Mouse (Mus musculus): Measurements from ENCODE around the gene Afmid. TPM values are rescaled to one million over a fixed set of nuclear protein-coding genes. Genes with fewer than 3 reads are reported as not detected.

Afmid gene
- polyA plus RNA-seq, 1 experiment = 17.7 TPM

DNA sequence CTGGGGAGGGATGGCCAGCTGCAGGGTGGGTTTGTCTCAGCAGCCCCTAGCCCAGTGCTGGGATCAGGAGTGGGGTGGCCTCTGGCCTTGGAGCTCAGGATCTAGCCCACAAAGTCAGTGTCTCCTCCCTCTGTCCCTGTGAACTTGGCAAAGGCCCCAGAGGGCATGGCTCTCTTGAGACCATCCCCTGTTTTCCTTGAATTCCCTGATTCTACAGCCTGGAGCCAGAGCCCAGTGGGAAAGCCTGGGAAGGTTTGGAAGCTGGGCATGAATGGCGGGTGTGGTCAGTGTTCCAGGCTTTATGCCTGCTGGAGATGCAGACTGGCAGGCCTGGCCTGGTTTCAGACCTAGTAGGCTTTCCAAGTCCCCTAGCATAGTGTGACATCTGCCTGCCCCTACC, 56.5 kb downstream of the Afmid start:
- no peak overlapping the region for H3K4me3 ChIP-seq (ENCODE audit: control insufficient read depth, insufficient read depth, low read length)
- peaks cover 62% of the 10 kb centered on the region for H3K4me1 ChIP-seq (replicated peaks; ENCODE audit: control insufficient read depth, insufficient read depth, low read length)
- no peaks in the 10 kb centered on the region for H3K36me3 ChIP-seq (ENCODE audit: control insufficient read depth, insufficient read depth, low read length)
- 89% methylated on average over 1 of the region's 1 CpGs for WGBS
- DNase-seq = no peak
- TF ChIP-seq CTCF (IDR thresholded peaks at IDR 0.05; ENCODE audit: borderline replicate concordance, control insufficient read depth, extremely low read depth, insufficient read depth, low read length, poor library complexity) (no peak), POLR2A (IDR thresholded peaks at IDR 0.05; ENCODE audit: control insufficient read depth, extremely low read depth, insufficient read depth, low read length, poor library complexity) (no peak)
- no peak overlapping the region for H3K27ac ChIP-seq (ENCODE audit: control insufficient read depth, insufficient read depth, low read length)
- no peaks in the 10 kb centered on the region for H3K27me3 ChIP-seq (ENCODE audit: control insufficient read depth, insufficient read depth, low read length)

GRCm38 (mm10) chr11:117886000-117886399, 60.3 kb downstream of the Afmid start:
- no peaks in the 10 kb centered on the region for H3K27me3 ChIP-seq (ENCODE audit: control insufficient read depth, insufficient read depth, low read length)
- H3K4me3 ChIP-seq (ENCODE audit: control insufficient read depth, insufficient read depth, low read length) = no peak overlapping the region
- no peak overlapping the region for H3K27ac ChIP-seq (ENCODE audit: control insufficient read depth, insufficient read depth, low read length)
- no peak for DNase-seq
- H3K4me1 ChIP-seq (replicated peaks; ENCODE audit: control insufficient read depth, insufficient read depth, low read length) = peaks cover 44% of the 10 kb centered on the region
- WGBS = 43% methylated on average over 5 of the region's 5 CpGs
- TF ChIP-seq POLR2A (IDR thresholded peaks at IDR 0.05; ENCODE audit: control insufficient read depth, extremely low read depth, insufficient read depth, low read length, poor library complexity) (no peak), CTCF (IDR thresholded peaks at IDR 0.05; ENCODE audit: borderline replicate concordance, control insufficient read depth, extremely low read depth, insufficient read depth, low read length, poor library complexity) (no peak)
- no peaks in the 10 kb centered on the region for H3K36me3 ChIP-seq (ENCODE audit: control insufficient read depth, insufficient read depth, low read length)

DNA sequence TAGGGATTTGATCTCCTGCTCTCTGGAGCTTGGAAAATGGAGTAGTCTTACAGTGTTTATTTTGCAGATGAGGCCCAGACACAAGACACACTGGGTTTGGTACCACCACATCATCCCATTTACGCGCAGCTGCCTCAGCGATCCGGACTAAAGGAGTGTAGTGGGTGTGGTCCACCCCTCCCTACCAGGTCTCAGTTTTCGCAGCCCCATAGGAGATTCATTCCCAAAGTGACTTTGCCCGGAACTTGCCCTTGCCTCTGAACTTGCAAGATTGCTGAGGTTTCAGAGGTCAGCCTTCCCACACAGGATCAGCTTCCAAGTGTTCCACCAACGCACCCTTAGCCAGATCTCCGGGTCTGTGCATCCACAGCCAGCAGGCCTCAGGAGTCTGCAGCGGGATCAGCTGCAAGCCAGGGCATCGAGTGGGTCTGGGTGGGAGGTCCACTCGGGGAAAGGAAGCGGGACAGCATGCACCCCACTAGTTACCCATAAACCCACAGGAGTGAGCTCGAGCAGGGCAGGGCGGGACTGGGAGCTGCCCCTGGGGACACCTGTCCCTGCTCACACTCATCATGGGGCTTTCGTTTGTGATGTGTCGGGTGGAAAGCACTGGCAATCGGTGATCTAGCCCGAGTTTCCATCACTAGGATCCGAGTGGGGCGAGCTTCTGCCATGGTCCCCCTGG, 62.6 kb downstream of the Afmid start:
- TF ChIP-seq CTCF (IDR thresholded peaks at IDR 0.05; ENCODE audit: borderline replicate concordance, control insufficient read depth, extremely low read depth, insufficient read depth, low read length, poor library complexity) = no peak
- TF ChIP-seq POLR2A (IDR thresholded peaks at IDR 0.05; ENCODE audit: control insufficient read depth, extremely low read depth, insufficient read depth, low read length, poor library complexity) = no peak
- Histone ChIP-seq H3K27me3 (ENCODE audit: control insufficient read depth, insufficient read depth, low read length) (no peaks in the 10 kb centered on the region), H3K27ac (ENCODE audit: control insufficient read depth, insufficient read depth, low read length) (no peak overlapping the region), H3K36me3 (ENCODE audit: control insufficient read depth, insufficient read depth, low read length) (no peaks in the 10 kb centered on the region), H3K4me3 (ENCODE audit: control insufficient read depth, insufficient read depth, low read length) (no peak overlapping the region), H3K4me1 (replicated peaks; ENCODE audit: control insufficient read depth, insufficient read depth, low read length) (peaks cover 44% of the 10 kb centered on the region)
- 89% methylated on average over 20 of the region's 20 CpGs for WGBS
- DNase-seq = no peak

DNA sequence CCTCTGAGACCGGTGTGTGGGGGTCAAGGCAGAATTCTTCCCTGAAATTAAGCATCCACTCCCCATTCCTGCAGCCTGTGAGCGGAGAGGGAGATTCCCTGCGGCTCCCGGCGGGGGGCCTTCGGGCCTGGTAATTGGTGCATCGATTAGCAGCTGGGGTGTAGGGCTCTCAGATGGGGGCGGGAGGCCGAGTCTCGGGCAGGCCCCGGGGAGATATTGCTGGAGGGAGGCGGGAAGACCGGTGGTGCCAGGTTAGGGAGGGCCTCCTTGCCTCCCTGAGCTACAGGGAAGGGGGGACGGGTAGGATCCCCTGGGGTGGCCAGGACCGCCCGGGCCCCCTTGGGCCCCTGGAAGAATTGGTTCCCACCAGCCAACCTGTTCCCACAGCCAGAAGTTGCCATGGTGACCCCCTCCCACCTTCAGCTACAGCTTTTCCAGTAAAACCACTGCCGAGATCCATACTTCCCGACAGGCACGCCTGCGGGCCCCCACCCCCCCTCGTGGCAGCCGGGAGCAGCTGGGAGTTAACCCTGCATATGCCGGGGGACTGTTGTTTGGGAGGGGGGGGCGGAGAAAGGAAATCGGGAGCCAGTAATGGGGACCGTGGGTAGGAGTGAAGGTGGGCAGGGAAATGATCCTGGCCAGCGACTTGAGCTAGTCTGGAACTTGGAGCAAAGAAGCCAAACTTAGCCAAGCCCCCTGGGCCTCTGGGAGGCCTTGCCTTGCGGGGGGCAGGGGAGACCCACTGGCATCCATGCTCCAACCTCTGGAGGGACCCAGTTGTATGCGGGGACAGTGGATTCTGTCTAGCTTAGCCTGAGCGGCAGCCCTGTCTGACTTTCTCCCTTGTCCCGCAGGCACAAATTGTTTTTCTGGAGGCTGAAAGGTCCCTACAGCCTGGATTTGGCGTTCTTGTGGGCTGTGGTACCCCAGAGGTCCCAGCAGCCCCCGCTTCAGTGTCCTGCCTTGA, 63.4 kb downstream of the Afmid start:
- Histone ChIP-seq H3K36me3 (ENCODE audit: control insufficient read depth, insufficient read depth, low read length) (no peaks in the 10 kb centered on the region), H3K4me3 (ENCODE audit: control insufficient read depth, insufficient read depth, low read length) (no peak overlapping the region), H3K27ac (ENCODE audit: control insufficient read depth, insufficient read depth, low read length) (no peak overlapping the region), H3K27me3 (ENCODE audit: control insufficient read depth, insufficient read depth, low read length) (no peaks in the 10 kb centered on the region), H3K4me1 (replicated peaks; ENCODE audit: control insufficient read depth, insufficient read depth, low read length) (peaks cover 46% of the 10 kb centered on the region)
- 83% methylated on average over 33 of the region's 33 CpGs for WGBS
- no peak for TF ChIP-seq CTCF (IDR thresholded peaks at IDR 0.05; ENCODE audit: borderline replicate concordance, control insufficient read depth, extremely low read depth, insufficient read depth, low read length, poor library complexity)
- TF ChIP-seq POLR2A (IDR thresholded peaks at IDR 0.05; ENCODE audit: control insufficient read depth, extremely low read depth, insufficient read depth, low read length, poor library complexity) = no peak
- no peak for DNase-seq

Other genes with a start within 250 kb of the Afmid start
- gene Tnrc6c, start 171.6 kb upstream of the Afmid start, polyA plus RNA-seq (2012; rRNA removed) = 75.0 and 89.7 TPM in 2 replicates
- 388 and 467 TPM in 2 replicates for gene Tmc8, start 43.8 kb upstream of the Afmid start, polyA plus RNA-seq (2012; rRNA removed)
- 201 and 217 TPM in 2 replicates for gene Tmc6, start 43.7 kb upstream of the Afmid start, polyA plus RNA-seq (2012; rRNA removed)
- 1.7 and 1.8 TPM in 2 replicates for gene 6030468B19Rik, start 28.3 kb upstream of the Afmid start, polyA plus RNA-seq (2012; rRNA removed)
- 0.06 TPM in 1 of 2 replicates, not detected in the other for gene Gm20708, start 16.3 kb upstream of the Afmid start, polyA plus RNA-seq (2012; rRNA removed)
- 286 and 322 TPM in 2 replicates for gene Syngr2, start 16.3 kb upstream of the Afmid start, polyA plus RNA-seq (2012; rRNA removed)
- 130 and 167 TPM in 2 replicates for gene Tk1, start 168 bp downstream of the Afmid start, polyA plus RNA-seq (2012; rRNA removed)
- gene Birc5, start 23.3 kb downstream of the Afmid start, polyA plus RNA-seq (2012; rRNA removed) = 75.4 and 87.2 TPM in 2 replicates
- gene Tmem235, start 34.8 kb downstream of the Afmid start, polyA plus RNA-seq (2012; rRNA removed) = 0.05 TPM in 1 of 2 replicates, not detected in the other
- 15.3 and 16.9 TPM in 2 replicates for gene Tha1, start 47.6 kb downstream of the Afmid start, polyA plus RNA-seq (2012; rRNA removed)
- 44.3 and 45.7 TPM in 2 replicates for gene Socs3, start 144.1 kb downstream of the Afmid start, polyA plus RNA-seq (2012; rRNA removed)
- 89.1 and 89.5 TPM in 2 replicates for gene Pgs1, start 160.4 kb downstream of the Afmid start, polyA plus RNA-seq (2012; rRNA removed)